Mouse (Mus musculus): Measurements from ENCODE around the gene Gadd45b. TPM values are rescaled to one million over a fixed set of nuclear protein-coding genes. Genes with fewer than 3 reads are reported as not detected.

Gadd45b gene
- total and polyA plus RNA-seq, 3 experiments, result 10.1 to 13.3 TPM; not detected in 1

DNA sequence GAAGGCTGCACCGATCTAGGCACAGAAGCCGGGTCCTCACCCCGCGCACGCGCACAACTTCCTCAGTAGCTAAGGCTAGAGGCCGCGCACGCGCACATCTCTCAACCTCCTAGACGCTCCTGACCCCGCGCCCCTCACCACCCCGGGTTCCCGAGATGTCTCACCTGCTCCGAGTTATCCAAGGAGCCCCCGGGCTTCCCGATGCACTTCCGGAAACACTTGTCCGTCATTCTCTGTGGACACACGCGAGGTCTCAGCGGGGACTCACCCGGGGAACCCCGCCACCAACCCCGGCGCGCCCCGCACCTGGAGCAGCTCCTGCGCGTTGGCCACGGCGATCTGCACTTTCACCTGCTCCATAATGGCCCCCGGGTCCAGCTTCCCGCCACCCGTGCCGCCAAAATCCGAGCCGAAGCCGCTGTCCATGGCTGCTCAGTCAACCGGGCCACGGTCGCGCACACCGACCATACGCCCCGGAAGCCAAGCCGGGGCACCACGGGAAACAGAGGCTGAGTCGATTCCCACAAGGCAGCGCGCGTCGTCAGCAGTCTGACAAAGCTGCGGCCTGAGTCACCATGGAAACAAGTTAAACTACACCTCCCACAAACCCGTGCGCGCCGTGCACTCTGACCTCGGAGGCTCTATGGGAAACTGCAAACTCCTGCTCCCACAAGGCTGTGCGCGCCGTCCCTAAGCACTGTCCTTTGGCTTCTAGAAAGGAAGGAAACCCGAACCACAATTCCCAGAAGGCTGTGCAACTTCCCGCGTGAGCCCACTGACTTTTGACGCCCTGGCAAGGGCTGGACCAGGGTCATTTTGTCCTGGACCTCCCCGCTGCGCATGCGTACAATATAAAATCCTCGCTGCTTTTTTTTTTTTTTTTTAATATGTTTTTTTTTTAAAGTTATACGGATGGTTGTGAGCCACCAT lies 29.3 kb upstream of the Gadd45b start, which contains the start of gene Timm13 (continued):
- TF ChIP-seq MEF2A (IDR thresholded peaks at IDR 0.05; ENCODE audit: extremely low read depth, insufficient replicate concordance, low read depth, low read length, poor library complexity, severe bottlenecking) (no peak), MXI1 (IDR thresholded peaks at IDR 0.05; ENCODE audit: low read depth, low read length) (peak; percentile 87), POLR2AphosphoS2 (IDR thresholded peaks at IDR 0.05; ENCODE audit: low read length) (no peak; the same call in 1 of the 2 replicates), MAZ (IDR thresholded peaks at IDR 0.05; ENCODE audit: low read depth, low read length) (peak; percentile 73; the same call in 1 of the 2 replicates), SMC3 (IDR thresholded peaks at IDR 0.05; ENCODE audit: low read depth, low read length) (no peak), USF2 (IDR thresholded peaks at IDR 0.05; ENCODE audit: borderline replicate concordance in 1 of 2, insufficient read depth in 1 of 2, low read depth in 1 of 2, low read length in 2 of 2) (no peak), ETS1 (IDR thresholded peaks at IDR 0.05; ENCODE audit: low read depth, low read length) (peak; percentile 51; the same call in 1 of the 2 replicates), MYB (IDR thresholded peaks at IDR 0.05; ENCODE audit: low read depth, low read length) (peak; percentile 32; the same call in 1 of the 2 replicates), E2F4 (IDR thresholded peaks at IDR 0.05; ENCODE audit: borderline replicate concordance, low read depth, low read length) (no peak), TCF12 (IDR thresholded peaks at IDR 0.05; ENCODE audit: low read depth, low read length) (peak; percentile 47; the same call in 1 of the 2 replicates), USF1 (IDR thresholded peaks at IDR 0.05; ENCODE audit: low read depth, low read length) (0 out of 2 replicates have a peak, but pooled peaks have one; percentile 20), SIN3A (IDR thresholded peaks at IDR 0.05; ENCODE audit: low read length) (peak; percentile 95), RAD21 (IDR thresholded peaks at IDR 0.05; ENCODE audit: low read depth, low read length) (no peak), KAT2A (conservative IDR thresholded peaks at IDR 0.05; ENCODE audit: low read depth, low read length) (peak; percentile 99), RCOR1 (IDR thresholded peaks at IDR 0.05; ENCODE audit: low read depth, low read length) (no peak)

DNA sequence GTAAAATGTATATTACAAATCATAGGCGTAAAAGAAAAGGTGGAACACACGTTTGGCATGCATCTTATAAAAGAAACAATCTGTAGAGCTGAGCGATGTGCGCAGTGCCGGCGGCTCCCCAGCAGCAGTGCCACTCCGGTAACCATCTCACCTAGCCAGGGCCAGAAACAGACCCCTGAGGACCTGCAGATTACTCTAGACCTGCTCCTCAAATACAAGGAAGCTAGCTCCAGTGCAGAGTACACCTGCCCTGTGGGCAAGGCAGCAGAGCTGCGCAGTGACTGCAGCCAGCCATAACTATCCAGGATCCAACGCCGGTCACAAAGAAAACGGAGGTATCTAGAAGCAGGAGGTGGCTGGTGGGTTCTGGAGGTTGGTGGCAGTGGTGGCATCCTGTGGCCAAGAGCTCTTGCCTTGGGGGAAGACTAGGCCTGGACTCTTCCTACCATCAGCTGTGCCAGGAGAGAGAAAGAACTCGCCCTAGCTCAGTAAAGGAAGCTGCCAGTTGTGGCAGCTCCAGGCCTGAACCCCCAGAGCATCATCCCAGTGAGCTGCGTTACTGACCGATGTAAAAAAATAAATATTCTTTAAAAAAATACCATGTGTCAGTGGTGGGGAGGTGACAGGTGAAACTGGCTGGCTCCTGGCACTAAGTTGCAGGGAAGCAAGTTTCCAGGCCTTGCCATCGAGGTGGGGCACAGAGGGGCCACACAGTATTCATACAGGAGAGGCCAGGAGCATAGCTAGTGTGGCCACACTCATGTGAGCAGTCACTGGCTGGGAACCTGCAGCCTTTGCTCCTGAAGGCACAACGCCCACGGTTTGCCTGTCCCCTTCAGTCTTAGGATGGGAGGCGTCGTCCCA lies 28.2 kb upstream of the Gadd45b start:
- Histone ChIP-seq H3K36me3 (ENCODE audit: control insufficient read depth in 1 of 2, insufficient read depth in 2 of 2, low read length in 2 of 2) (peaks cover 0 to 5% of the 10 kb centered on the region in 2 experiments; a peak in 2 of 4 replicates), H3K4me1 (ENCODE audit: control insufficient read depth in 1 of 2, insufficient read depth in 2 of 2, low read length in 2 of 2) (peaks cover 0 to 8% of the 10 kb centered on the region in 2 experiments; a peak in 2 of 4 replicates), H3K4me3 (ENCODE audit: control insufficient read depth in 1 of 2, insufficient read depth in 1 of 2, low read depth in 2 of 2, low read length in 2 of 2) (peak overlapping the region in 1 of 2 experiments; percentile 10; a peak in 1 of 4 replicates), H3K79me2 (ENCODE audit: control insufficient read depth, insufficient read depth, low read length, poor library complexity) (peaks cover 17% of the 10 kb centered on the region), H3K27ac (ENCODE audit: control insufficient read depth, low read depth, low read length) (peak overlapping the region; percentile 1; the same call in 1 of the 2 replicates), H3K9me3 (replicated peaks; ENCODE audit: insufficient read depth, low read length) (no peaks in the 10 kb centered on the region), H3K27me3 (ENCODE audit: control insufficient read depth in 1 of 2, insufficient read depth in 2 of 2, low read length in 2 of 2) (no peaks in the 10 kb centered on the region), H3K9ac (ENCODE audit: control insufficient read depth, low read depth, low read length, poor library complexity, severe bottlenecking) (peak overlapping the region; percentile 45)
- no peak for TF ChIP-seq CHD2 (IDR thresholded peaks at IDR 0.05; ENCODE audit: low read length)
- no peak for TF ChIP-seq NELFE (IDR thresholded peaks at IDR 0.05; ENCODE audit: low read depth, low read length)
- no peak for DNase-seq (ENCODE audit: low read depth, low spot score)
